Mouse (Mus musculus) cerebellum, adult 9-11 months (tissue): ENCODE measurements at regions not wholly inside any gene's neighbourhood (a gene's known extent, or its start where the extent isn't known, plus 50 kb on each side); places are given as distances from the start of the nearest gene placed in this dataset.
A peak's percentile ranks its signal among the peaks of the same experiment; 100 is the strongest.

Experiments used
- DNase-seq: peaks from one replicate; pipeline ENCODE4 v3.0.0; 2022

GRCm38 (mm10) chr16:64391440-64392197 is 210.6 kb downstream of the Csnka2ip start:
- DNase-seq = peak; percentile 79

- no peak for DNase-seq
Observed at GRCm38 (mm10) chr16:64368608-64369399, 233.4 kb downstream of the Csnka2ip start.

GRCm38 (mm10) chr16:64347940-64348339 is 254.3 kb downstream of the Csnka2ip start:
- no peak for DNase-seq

GRCm38 (mm10) chr16:64332887-64333455 is 269.2 kb downstream of the Csnka2ip start:
- DNase-seq = no peak

GRCm38 (mm10) chr16:64332195-64332886 is 269.9 kb downstream of the Csnka2ip start:
- peak; percentile 69 for DNase-seq

GRCm38 (mm10) chr16:64329264-64330060 is 272.7 kb downstream of the Csnka2ip start:
- no peak for DNase-seq

GRCm38 (mm10) chr16:64318796-64319493 is 283.3 kb downstream of the Csnka2ip start:
- peak; percentile 84 for DNase-seq

GRCm38 (mm10) chr16:64316831-64317230 is 285.4 kb downstream of the Csnka2ip start:
- DNase-seq = peak; percentile 51

GRCm38 (mm10) chr16:64293507-64293906 is 308.7 kb downstream of the Csnka2ip start:
- no peak for DNase-seq

GRCm38 (mm10) chr16:64285306-64285705 is 316.9 kb downstream of the Csnka2ip start:
- DNase-seq = no peak

GRCm38 (mm10) chr16:64275860-64276597 is 326.2 kb downstream of the Csnka2ip start:
- DNase-seq = no peak

GRCm38 (mm10) chr16:64275420-64275819 is 326.8 kb downstream of the Csnka2ip start:
- DNase-seq = no peak

- no peak for DNase-seq
Observed at GRCm38 (mm10) chr16:64264960-64265736, 337.1 kb downstream of the Csnka2ip start.

- no peak for DNase-seq
Observed at GRCm38 (mm10) chr16:64251155-64251554, 351.1 kb downstream of the Csnka2ip start.

GRCm38 (mm10) chr16:64248743-64249142 is 353.5 kb downstream of the Csnka2ip start:
- DNase-seq = no peak

GRCm38 (mm10) chr16:64245942-64246341 is 356.3 kb downstream of the Csnka2ip start:
- no peak for DNase-seq

- no peak for DNase-seq
Observed at GRCm38 (mm10) chr16:64224336-64224735, 360.4 kb upstream of the Epha3 start.

- DNase-seq = no peak
Observed at GRCm38 (mm10) chr16:64216671-64217070, 352.7 kb upstream of the Epha3 start.

- no peak for DNase-seq
Observed at GRCm38 (mm10) chr16:64211895-64212294, 347.9 kb upstream of the Epha3 start.
